Mouse (Mus musculus) left cerebral cortex, postnatal 14 days (tissue): ENCODE measurements around the gene Cts8. TPM values are rescaled to one million over a fixed set of nuclear protein-coding genes. Genes with fewer than 3 reads are reported as not detected.

ENCODE experiments used
- DNase-seq, 2 experiments: peaks; one replicate each; pipeline ENCODE4 v3.0.0; 2021 to 2022; ENCODE audit warnings: low spot score in 2 of 2, mixed read lengths in 1 of 2
- intact Hi-C: fragments of 180-260 bp; cut with DNase I; formaldehyde crosslinking; loops from one replicate; pipeline ENCODE4 v1.15.1; 2025
- long read RNA-seq, 2 experiments: library from polyadenylated mRNA; stranded (forward); transcript quantifications; one replicate each; pipeline ENCODE4 v2.0.0; 2021
- total RNA-seq, 2 experiments: library from RNA; stranded (reverse); gene quantifications; 2 replicates each; pipeline ENCODE4 v1.2.3; 2021

Cts8 gene
- not detected for total RNA-seq
- long read RNA-seq, experiment 1: 0 reads
- long read RNA-seq, experiment 2: 0 reads

- intact Hi-C loops: no loop called here
- DNase-seq: no peak
Observed at GRCm38 (mm10) chr13:61255258-61255657, at the start of gene Cts8. Cts8 (minus strand) TSS chr13:61255358.

GRCm38 (mm10) chr13:61288739-61289138, 33.6 kb upstream of the Cts8 start, which contains the start of gene Gm49398:
Gm49398 (minus strand) TSS chr13:61288839.
- no peak for DNase-seq
- intact Hi-C loops: no loop called here

- DNase-seq: peak; percentile 27 to 41
- intact Hi-C loops: loop anchor here (5.0 kb wide), 1 partner anchor 484 kb away; no protein-coding TSS in a partner anchor
Observed at GRCm38 (mm10) chr13:61241076-61241947, 13.8 kb downstream of the Cts8 start.

- DNase-seq: no peak
- intact Hi-C loops: no loop called here
Observed at GRCm38 (mm10) chr13:61203310-61203709, 51.8 kb downstream of the Cts8 start, which contains the start of gene Cts6. Cts6 (minus strand) TSS chr13:61203410.

Other genes with a start within 250 kb of the Cts8 start
- gene Ctsj, start 249.4 kb downstream of the Cts8 start, total RNA-seq: not detected
- gene Ctsq, start 214.7 kb downstream of the Cts8 start, total RNA-seq: not detected
- gene Ctsr, start 91.1 kb downstream of the Cts8 start, total RNA-seq: not detected
- gene Cts6, start 51.9 kb downstream of the Cts8 start, total RNA-seq: not detected
- gene Gm49398, start 33.5 kb upstream of the Cts8 start, total RNA-seq: not detected
- gene Cts7, start 102.8 kb upstream of the Cts8 start, total RNA-seq: not detected